Mouse (Mus musculus) neural tube, embryonic 10.5 days (tissue): ENCODE measurements around the gene Arl8b.
A peak's percentile ranks its signal among the peaks of the same experiment; 100 is the strongest.

Experiments used
- DNase-seq: peaks from one replicate; pipeline ENCODE4 v3.0.0-alpha.2; 2017; ENCODE audit warnings: low spot score; ENCODE audit errors: extremely low spot score

Gene Arl8b

GRCm38 (mm10) chr6:108782526-108783183, at the start of gene Arl8b:
TSS of gene Arl8b (plus strand) at chr6:108783099.
- DNase-seq = peak; percentile 95

GRCm38 (mm10) chr6:108735910-108736750, 46.8 kb upstream of the Arl8b start:
- peak; percentile 66 for DNase-seq

- no peak for DNase-seq
Observed at GRCm38 (mm10) chr6:108738463-108739203, 44.3 kb upstream of the Arl8b start.

GRCm38 (mm10) chr6:108740579-108740978, 42.3 kb upstream of the Arl8b start:
- DNase-seq = no peak

GRCm38 (mm10) chr6:108743730-108744129, 39.2 kb upstream of the Arl8b start:
- no peak for DNase-seq

GRCm38 (mm10) chr6:108751324-108751723, 31.6 kb upstream of the Arl8b start:
- DNase-seq = no peak

- DNase-seq = no peak
Observed at GRCm38 (mm10) chr6:108752395-108752794, 30.5 kb upstream of the Arl8b start.

- DNase-seq = no peak
Observed at GRCm38 (mm10) chr6:108753536-108753935, 29.4 kb upstream of the Arl8b start.

- DNase-seq = no peak
Observed at GRCm38 (mm10) chr6:108754376-108754775, 28.5 kb upstream of the Arl8b start.

GRCm38 (mm10) chr6:108755936-108756335, 27.0 kb upstream of the Arl8b start:
- no peak for DNase-seq

GRCm38 (mm10) chr6:108758997-108759697, 23.8 kb upstream of the Arl8b start:
- no peak for DNase-seq

- DNase-seq = no peak
Observed at GRCm38 (mm10) chr6:108759698-108760039, 23.2 kb upstream of the Arl8b start.

GRCm38 (mm10) chr6:108770880-108771279, 12.0 kb upstream of the Arl8b start:
- no peak for DNase-seq

GRCm38 (mm10) chr6:108772913-108773312, 10.0 kb upstream of the Arl8b start:
- DNase-seq = peak; percentile 77

GRCm38 (mm10) chr6:108773480-108773879, 9.4 kb upstream of the Arl8b start:
- no peak for DNase-seq

- DNase-seq = no peak
Observed at GRCm38 (mm10) chr6:108776274-108776673, 6.6 kb upstream of the Arl8b start.

- no peak for DNase-seq
Observed at GRCm38 (mm10) chr6:108777560-108778287, 5.2 kb upstream of the Arl8b start.

- no peak for DNase-seq
Observed at GRCm38 (mm10) chr6:108778399-108778798, 4.5 kb upstream of the Arl8b start.

GRCm38 (mm10) chr6:108781865-108782264, 1.0 kb upstream of the Arl8b start:
- no peak for DNase-seq

- no peak for DNase-seq
Observed at GRCm38 (mm10) chr6:108783184-108783881, 434 bp downstream of the Arl8b start.
